Mouse (Mus musculus): ENCODE measurements around the gene Hsd17b10. TPM values are rescaled to one million over a fixed set of nuclear protein-coding genes. Genes with fewer than 3 reads are reported as not detected.
A peak's percentile ranks its signal among the peaks of the same experiment; 100 is the strongest.

Gene Hsd17b10
- polyA plus RNA-seq, 1 experiment from 2014 or later, result 231 TPM

- no peaks in the 10 kb centered on the region for H3K4me1 ChIP-seq (ENCODE audit: control insufficient read depth, insufficient read depth, low read length)
- H3K4me2 ChIP-seq (replicated peaks; ENCODE audit: low read depth, low read length), result peak overlapping the region; percentile 52
- no peaks in the 10 kb centered on the region for H3K36me3 ChIP-seq (ENCODE audit: control insufficient read depth, insufficient read depth, low read length)
- WGBS, result 24% methylated on average over 14 of the region's 14 CpGs
- no peaks in the 10 kb centered on the region for H3K9me3 ChIP-seq (ENCODE audit: control insufficient read depth, low read length)
- peak overlapping the region; percentile 85; the same call in 1 of the 2 replicates for H3K27ac ChIP-seq (ENCODE audit: low read depth, low read length)
- H3K9ac ChIP-seq (ENCODE audit: low read depth, low read length), result peak overlapping the region; percentile 66
- no peaks in the 10 kb centered on the region for H3K27me3 ChIP-seq (ENCODE audit: control insufficient read depth, insufficient read depth, low read length)
- H3K4me3 ChIP-seq (ENCODE audit: low read length), result peak overlapping the region; percentile 54
- no peak for ATAC-seq (ENCODE audit: low FRiP score, low TSS enrichment)
These were observed 15.5 kb downstream of the Hsd17b10 start for GRCm38 (mm10) chrX:152017186-152017585.

GRCm38 (mm10) chrX:152019294-152019693 lies 17.6 kb downstream of the Hsd17b10 start:
- Histone ChIP-seq H3K9me3 (ENCODE audit: control insufficient read depth, low read length) (no peaks in the 10 kb centered on the region), H3K4me1 (ENCODE audit: control insufficient read depth, insufficient read depth, low read length) (no peaks in the 10 kb centered on the region), H3K9ac (ENCODE audit: low read depth, low read length) (no peak overlapping the region), H3K4me2 (replicated peaks; ENCODE audit: low read depth, low read length) (no peak overlapping the region), H3K27me3 (ENCODE audit: control insufficient read depth, insufficient read depth, low read length) (no peaks in the 10 kb centered on the region), H3K4me3 (ENCODE audit: low read length) (no peak overlapping the region), H3K27ac (ENCODE audit: low read depth, low read length) (no peak overlapping the region), H3K36me3 (ENCODE audit: control insufficient read depth, insufficient read depth, low read length) (peaks cover 3% of the 10 kb centered on the region; the same call in 1 of the 2 replicates)
- ATAC-seq (ENCODE audit: low FRiP score, low TSS enrichment), result no peak
- 87% methylated on average over 2 of the region's 2 CpGs for WGBS

- Histone ChIP-seq H3K4me3 (ENCODE audit: low read length) (no peak overlapping the region), H3K9me3 (ENCODE audit: control insufficient read depth, low read length) (no peaks in the 10 kb centered on the region), H3K27ac (ENCODE audit: low read depth, low read length) (no peak overlapping the region), H3K4me2 (replicated peaks; ENCODE audit: low read depth, low read length) (no peak overlapping the region), H3K36me3 (ENCODE audit: control insufficient read depth, insufficient read depth, low read length) (peaks cover 37% of the 10 kb centered on the region), H3K4me1 (ENCODE audit: control insufficient read depth, insufficient read depth, low read length) (no peaks in the 10 kb centered on the region), H3K27me3 (ENCODE audit: control insufficient read depth, insufficient read depth, low read length) (peaks cover 4% of the 10 kb centered on the region; the same call in 1 of the 2 replicates), H3K9ac (ENCODE audit: low read depth, low read length) (no peak overlapping the region)
- no peak for ATAC-seq (ENCODE audit: low FRiP score, low TSS enrichment)
These were observed 38.2 kb downstream of the Hsd17b10 start for GRCm38 (mm10) chrX:152039865-152040264.

- ATAC-seq (ENCODE audit: low FRiP score, low TSS enrichment), result no peak
- Histone ChIP-seq H3K4me3 (ENCODE audit: low read length) (no peak overlapping the region), H3K9ac (ENCODE audit: low read depth, low read length) (no peak overlapping the region), H3K4me1 (ENCODE audit: control insufficient read depth, insufficient read depth, low read length) (no peaks in the 10 kb centered on the region), H3K27ac (ENCODE audit: low read depth, low read length) (no peak overlapping the region), H3K4me2 (replicated peaks; ENCODE audit: low read depth, low read length) (no peak overlapping the region), H3K9me3 (ENCODE audit: control insufficient read depth, low read length) (no peaks in the 10 kb centered on the region), H3K36me3 (ENCODE audit: control insufficient read depth, insufficient read depth, low read length) (peaks cover 27% of the 10 kb centered on the region), H3K27me3 (ENCODE audit: control insufficient read depth, insufficient read depth, low read length) (no peaks in the 10 kb centered on the region; the same call in 1 of the 2 replicates)
These were observed 45.6 kb downstream of the Hsd17b10 start for GRCm38 (mm10) chrX:152047230-152047629.

- Histone ChIP-seq H3K4me2 (replicated peaks; ENCODE audit: low read depth, low read length) (no peak overlapping the region), H3K9ac (ENCODE audit: low read depth, low read length) (no peak overlapping the region), H3K9me3 (ENCODE audit: control insufficient read depth, low read length) (no peaks in the 10 kb centered on the region), H3K4me1 (ENCODE audit: control insufficient read depth, insufficient read depth, low read length) (no peaks in the 10 kb centered on the region), H3K27ac (ENCODE audit: low read depth, low read length) (no peak overlapping the region), H3K36me3 (ENCODE audit: control insufficient read depth, insufficient read depth, low read length) (peaks cover 18% of the 10 kb centered on the region), H3K4me3 (ENCODE audit: low read length) (no peak overlapping the region), H3K27me3 (ENCODE audit: control insufficient read depth, insufficient read depth, low read length) (no peaks in the 10 kb centered on the region)
- 63% methylated on average over 3 of the region's 3 CpGs for WGBS
- no peak for ATAC-seq (ENCODE audit: low FRiP score, low TSS enrichment)
These were observed 50.9 kb downstream of the Hsd17b10 start for GRCm38 (mm10) chrX:152052546-152052945.

Other genes starting within 250 kb of the Hsd17b10 start
- 85.8 and 96.4 TPM in 2 replicates for gene Huwe1, start 201.0 kb upstream of the Hsd17b10 start, polyA plus RNA-seq (2014; fragmentation: Nextera tagmentation; extraction: Ambion mirVana)
- gene Ribc1, start 14.4 kb downstream of the Hsd17b10 start, polyA plus RNA-seq (2014; fragmentation: Nextera tagmentation; extraction: Ambion mirVana), result 4.3 and 4.8 TPM in 2 replicates
- gene Smc1a, start 14.6 kb downstream of the Hsd17b10 start, polyA plus RNA-seq (2014; fragmentation: Nextera tagmentation; extraction: Ambion mirVana), result 64.5 and 115 TPM in 2 replicates
- gene Iqsec2, start 142.4 kb downstream of the Hsd17b10 start, polyA plus RNA-seq (2014; fragmentation: Nextera tagmentation; extraction: Ambion mirVana), result 3.8 and 4.0 TPM in 2 replicates
- 39.4 and 42.5 TPM in 2 replicates for gene Kdm5c, start 231.2 kb downstream of the Hsd17b10 start, polyA plus RNA-seq (2014; fragmentation: Nextera tagmentation; extraction: Ambion mirVana)